Mouse (Mus musculus) 416B (cell line): ENCODE measurements around the gene Fpr3.

Experiments used
- DNase-seq: peaks from one replicate; pipeline ENCODE4 v3.0.0; 2011; ENCODE audit warnings: low read depth

Gene Fpr3

GRCm38 (mm10) chr17:17887774-17888248 lies at the start of gene Fpr3, which contains the start of gene Fpr2:
Gene Fpr3 (plus strand): TSS chr17:17887852.
Gene Fpr2 (plus strand): TSS chr17:17887824.
- DNase-seq: no peak

GRCm38 (mm10) chr17:17837919-17838701 lies 49.5 kb upstream of the Fpr3 start:
- DNase-seq: peak; percentile 98

- DNase-seq: peak; percentile 62
These were observed 48.4 kb upstream of the Fpr3 start for GRCm38 (mm10) chr17:17839276-17839675.

GRCm38 (mm10) chr17:17840796-17841195 lies 46.9 kb upstream of the Fpr3 start:
- DNase-seq: peak; percentile 71

DNA sequence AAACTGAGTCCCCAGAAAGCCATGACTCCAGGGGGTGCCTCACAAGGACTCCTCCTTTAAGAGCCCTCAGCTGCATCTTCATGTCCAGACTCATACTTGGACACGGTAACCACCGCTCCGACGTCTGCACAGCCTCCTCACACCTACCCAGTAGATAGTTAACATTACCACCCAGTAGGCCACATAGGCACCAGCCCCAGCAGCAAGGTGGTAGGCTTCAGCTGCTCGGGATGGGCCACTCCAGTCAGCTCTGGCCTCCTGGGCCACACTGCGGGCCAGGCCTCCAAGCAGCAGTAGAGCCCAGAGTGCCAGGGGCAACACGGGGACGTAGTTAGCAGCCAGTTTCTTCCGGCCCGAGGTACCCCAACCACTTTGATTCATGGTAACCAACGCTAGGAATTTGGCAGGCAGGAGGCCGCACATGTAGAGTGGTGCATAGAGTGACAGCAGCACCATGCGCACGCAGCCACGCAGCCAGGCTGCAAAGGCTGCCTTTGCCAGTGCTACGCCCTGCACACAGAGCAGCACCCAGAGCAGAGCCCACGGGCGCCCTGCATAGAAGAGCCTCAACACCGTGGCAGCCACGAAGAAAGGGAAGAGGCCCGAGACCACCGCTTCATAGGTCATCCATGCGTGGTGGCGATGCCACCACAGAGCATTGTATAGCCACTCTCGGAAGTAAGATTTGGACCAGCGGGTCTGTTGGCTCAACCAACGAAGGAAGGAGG lies 44.0 kb upstream of the Fpr3 start:
- no peak for DNase-seq

GRCm38 (mm10) chr17:17844606-17845005 lies 43.0 kb upstream of the Fpr3 start:
- DNase-seq: peak; percentile 64

DNA sequence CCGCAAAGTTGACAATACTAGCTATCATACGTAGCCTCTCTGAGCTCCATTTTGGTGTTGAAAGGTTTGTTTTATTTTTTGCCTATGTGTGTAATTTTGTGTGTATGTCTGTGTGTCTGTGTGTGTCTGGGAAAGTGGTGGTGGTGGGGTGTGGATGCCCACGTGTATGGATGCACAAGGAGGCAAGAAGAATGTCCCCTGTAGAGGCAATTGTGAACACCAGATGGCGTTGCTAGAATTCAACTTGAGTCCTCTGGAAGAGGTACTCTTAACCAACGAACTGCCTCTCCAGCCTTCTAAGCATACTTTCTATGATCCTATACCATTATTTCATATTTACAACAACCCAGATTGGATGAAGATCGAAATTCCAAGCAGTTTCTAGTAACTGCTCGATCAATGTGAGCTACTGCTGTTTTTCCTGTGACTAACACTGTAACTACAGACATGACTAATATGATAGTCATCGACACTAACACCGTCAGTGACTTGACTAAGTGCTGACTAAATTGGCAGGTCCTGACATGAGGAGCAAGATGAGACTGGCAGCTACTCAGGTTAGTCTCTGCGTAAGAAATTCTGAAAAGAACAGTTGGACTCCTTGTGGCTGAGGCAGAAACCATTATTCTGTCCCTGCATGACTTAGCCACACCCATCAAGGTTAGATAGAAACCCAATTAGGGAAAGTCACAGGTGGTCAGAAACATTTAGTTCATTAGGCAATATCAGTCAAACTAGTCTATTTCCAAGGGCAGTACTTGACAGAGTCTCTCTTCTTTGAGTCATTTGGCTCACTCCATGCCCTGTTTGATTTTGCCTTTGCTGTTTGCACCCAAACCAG lies 42.2 kb upstream of the Fpr3 start:
- peak; percentile 82 for DNase-seq

DNA sequence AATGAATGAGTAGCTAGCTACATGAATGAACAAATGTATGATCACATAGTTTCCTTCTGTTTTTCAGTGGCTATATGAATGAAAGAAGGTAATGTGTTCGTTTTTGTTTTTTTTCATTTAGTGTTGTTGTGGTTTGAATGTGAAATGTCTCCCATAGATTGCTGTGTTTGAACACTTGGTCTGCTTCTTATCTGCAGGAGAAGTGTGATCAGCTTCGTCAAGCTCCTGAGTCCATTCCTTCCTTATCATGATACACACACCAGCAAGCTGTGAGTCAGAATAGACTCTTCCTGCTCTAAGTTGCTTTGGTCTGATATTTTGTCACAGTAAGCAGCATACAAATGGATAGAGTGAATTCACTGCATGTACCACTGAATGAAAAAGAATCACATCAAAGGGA lies 38.7 kb upstream of the Fpr3 start:
- peak; percentile 94 for DNase-seq

GRCm38 (mm10) chr17:17849906-17850712 lies 37.5 kb upstream of the Fpr3 start:
- DNase-seq: no peak

- DNase-seq: no peak
These were observed 32.4 kb upstream of the Fpr3 start, which contains the start of gene Has1 for GRCm38 (mm10) chr17:17855064-17855838. Gene Has1 (minus strand): TSS chr17:17855205.

GRCm38 (mm10) chr17:17856612-17857011 lies 31.0 kb upstream of the Fpr3 start:
- no peak for DNase-seq

DNA sequence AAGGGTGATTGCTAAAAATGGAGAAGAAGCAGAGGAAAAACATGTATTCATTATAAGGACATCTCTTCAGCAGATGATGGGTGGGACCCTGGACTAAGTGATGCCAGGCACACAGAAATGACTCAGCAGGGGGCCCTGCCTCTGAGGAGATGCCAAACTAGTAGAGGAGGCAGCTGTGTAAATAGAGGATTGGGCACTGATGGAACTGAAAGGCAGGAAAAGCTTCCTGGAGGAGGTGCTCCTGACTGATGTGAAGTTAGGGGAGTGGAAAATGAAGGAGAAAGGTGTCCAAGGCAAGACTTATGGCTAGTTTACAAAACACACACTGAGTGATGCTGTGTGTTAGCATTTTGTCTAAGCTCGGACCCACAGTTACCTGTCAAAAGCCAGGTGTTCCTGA lies 30.2 kb upstream of the Fpr3 start:
- DNase-seq: no peak

DNA sequence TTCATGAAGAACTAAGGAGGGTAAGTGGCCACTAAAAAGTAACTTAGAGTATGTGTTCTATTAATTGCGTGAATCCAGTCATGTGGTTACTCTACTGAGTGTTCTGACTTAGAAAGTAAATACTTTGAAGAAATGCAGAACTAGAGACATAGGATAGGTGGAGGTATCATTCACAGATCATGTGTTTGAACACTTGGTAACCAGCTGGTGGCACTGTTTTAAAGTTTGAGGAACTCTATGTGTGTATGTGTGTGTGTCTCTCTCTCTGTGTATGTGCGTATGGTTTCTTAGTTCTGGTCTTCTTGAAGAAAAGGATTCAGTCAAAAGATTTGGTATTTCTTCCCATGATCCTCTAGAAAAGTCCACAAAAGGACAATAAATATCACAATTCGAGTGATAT lies 27.5 kb upstream of the Fpr3 start:
- DNase-seq: peak; percentile 75

GRCm38 (mm10) chr17:17862360-17862759 lies 25.3 kb upstream of the Fpr3 start:
- DNase-seq: no peak

DNA sequence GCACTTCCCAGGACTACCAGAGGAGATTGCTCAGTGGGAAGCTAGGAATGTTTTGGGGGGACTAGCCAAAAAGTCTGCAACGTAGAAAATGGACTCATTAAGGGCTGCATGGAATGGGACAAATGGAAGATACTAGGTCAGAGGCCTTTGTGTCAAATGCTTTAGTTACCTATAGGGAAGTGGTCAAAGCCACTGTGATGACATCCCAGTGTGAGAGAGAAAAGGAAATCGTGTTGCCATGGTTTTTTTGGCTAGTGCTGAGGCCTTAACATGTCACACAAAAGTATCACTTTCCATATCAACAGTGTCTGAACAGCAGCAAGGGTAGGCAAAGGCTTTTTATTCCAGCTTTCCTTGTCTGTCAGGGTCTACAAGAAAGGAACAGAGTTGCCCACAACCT lies 22.5 kb upstream of the Fpr3 start:
- peak; percentile 73 for DNase-seq

DNA sequence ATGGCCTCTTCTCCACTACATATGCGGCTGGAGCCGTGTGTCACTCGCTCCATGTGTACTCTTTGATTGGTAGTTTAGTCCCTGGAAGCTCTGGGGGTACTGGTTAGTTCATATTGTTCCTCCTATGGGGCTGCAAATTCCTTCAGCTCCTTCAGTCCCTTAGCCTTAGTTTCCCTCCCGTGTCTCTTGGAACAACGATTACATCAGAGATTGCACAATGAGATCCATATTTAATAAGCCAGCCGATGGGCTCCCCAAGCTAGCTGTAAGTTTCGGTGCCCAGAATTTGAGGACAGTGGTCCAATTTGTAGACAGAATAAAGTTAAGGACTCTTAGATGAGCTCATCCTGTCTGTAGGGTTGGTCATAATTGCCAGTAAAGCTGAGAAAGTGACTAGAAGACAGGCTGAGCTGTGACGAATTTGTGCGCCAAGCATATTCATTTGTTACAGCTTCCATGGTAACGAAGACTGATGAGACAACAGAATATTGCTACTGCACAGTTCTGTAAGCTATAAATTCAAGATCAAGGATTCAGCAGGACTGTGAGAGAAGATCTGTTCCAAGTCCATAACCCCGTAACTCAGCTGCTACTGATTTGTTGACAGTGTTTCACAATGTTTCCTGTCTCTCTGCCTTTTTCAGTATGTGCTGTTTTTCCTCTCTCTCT lies 20.7 kb upstream of the Fpr3 start:
- peak; percentile 43 for DNase-seq

DNA sequence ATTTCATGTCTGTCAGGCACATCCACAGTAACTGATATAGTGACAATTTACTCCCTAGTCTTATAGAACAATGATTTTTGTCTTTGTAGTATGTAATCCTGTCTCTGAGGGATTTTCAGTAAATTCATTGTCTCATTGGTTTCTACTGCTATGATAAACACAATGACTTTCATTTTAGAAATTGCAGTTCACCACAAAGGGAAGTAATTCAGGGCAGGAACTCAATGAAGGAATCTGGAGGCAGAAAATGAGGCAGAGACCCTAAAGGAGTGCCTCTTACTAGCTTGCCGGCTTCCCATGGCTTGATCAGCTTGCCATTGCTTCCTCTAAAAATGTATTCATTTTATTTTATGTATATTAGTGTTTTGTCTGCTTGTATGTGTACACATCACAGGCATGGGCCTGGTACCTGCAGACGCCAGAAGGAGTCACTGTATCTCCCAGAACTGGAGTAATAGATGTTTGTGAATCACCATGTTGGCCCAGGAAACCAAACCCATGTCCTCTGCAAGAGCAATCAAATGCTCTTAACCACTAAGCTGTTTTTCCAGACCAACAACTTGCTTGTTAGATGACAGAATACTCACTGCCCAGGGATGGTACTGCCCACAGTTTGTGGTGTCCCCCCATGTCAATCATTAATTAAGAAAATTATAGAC lies 16.6 kb upstream of the Fpr3 start:
- DNase-seq: peak; percentile 70

GRCm38 (mm10) chr17:17871697-17872096 lies 16.0 kb upstream of the Fpr3 start:
- DNase-seq: peak; percentile 80

GRCm38 (mm10) chr17:17879347-17879746 lies 8.3 kb upstream of the Fpr3 start:
- peak; percentile 55 for DNase-seq
